Mouse (Mus musculus): ENCODE data around the gene Srl. TPM values are rescaled to one million over a fixed set of nuclear protein-coding genes. Genes with fewer than 3 reads are reported as not detected.

Gene Srl
- polyA plus RNA-seq, 1 experiment from 2014 or later = 28.6 TPM

Other genes starting within 250 kb of the Srl start
- 1.3 and 1.5 TPM in 2 replicates for gene Adcy9, start 121.3 kb downstream of the Srl start, polyA plus RNA-seq (2015; fragmentation: Nextera tagmentation; extraction: Ambion mirVana)
- 16.1 and 17.0 TPM in 2 replicates for gene Tfap4, start 18.0 kb upstream of the Srl start, polyA plus RNA-seq (2015; fragmentation: Nextera tagmentation; extraction: Ambion mirVana)
- 18.7 and 21.7 TPM in 2 replicates for gene Glis2, start 52.9 kb upstream of the Srl start, polyA plus RNA-seq (2015; fragmentation: Nextera tagmentation; extraction: Ambion mirVana)
- 47.9 and 75.3 TPM in 2 replicates for gene Pam16, start 83.2 kb upstream of the Srl start, polyA plus RNA-seq (2015; fragmentation: Nextera tagmentation; extraction: Ambion mirVana)
- 18.3 and 18.4 TPM in 2 replicates for gene Vasn, start 98.1 kb upstream of the Srl start, polyA plus RNA-seq (2015; fragmentation: Nextera tagmentation; extraction: Ambion mirVana)
- 73.1 and 76.6 TPM in 2 replicates for gene Dnaja3, start 98.2 kb upstream of the Srl start, polyA plus RNA-seq (2015; fragmentation: Nextera tagmentation; extraction: Ambion mirVana)
- 19.7 and 20.6 TPM in 2 replicates for gene Coro7, start 138.0 kb upstream of the Srl start, polyA plus RNA-seq (2015; fragmentation: Nextera tagmentation; extraction: Ambion mirVana)
- 44.7 and 45.6 TPM in 2 replicates for gene Nmral1, start 177.5 kb upstream of the Srl start, polyA plus RNA-seq (2015; fragmentation: Nextera tagmentation; extraction: Ambion mirVana)
- gene Hmox2, start 184.5 kb upstream of the Srl start, polyA plus RNA-seq (2015; fragmentation: Nextera tagmentation; extraction: Ambion mirVana) = 83.3 and 85.2 TPM in 2 replicates
- 75.8 and 82.0 TPM in 2 replicates for gene Cdip1, start 248.5 kb upstream of the Srl start, polyA plus RNA-seq (2015; fragmentation: Nextera tagmentation; extraction: Ambion mirVana)